Mouse (Mus musculus) effector memory CD4-positive, alpha-beta T cell, adult 5 months (primary cell): Measurements from ENCODE around the gene Copa. TPM values are rescaled to one million over a fixed set of nuclear protein-coding genes. Genes with fewer than 3 reads are reported as not detected.

ENCODE experiments used
- polyA plus RNA-seq: library from polyadenylated mRNA; unstranded; fragments of 100-300 nt; shearing (Covaris generic); gene quantifications from one replicate; pipeline ENCODE4 v1.2.1, GENCODE M21; 2017

Copa gene
- polyA plus RNA-seq = 171 TPM

GRCm38 (mm10) chr1:172082101-172082898 is at the start of gene Copa, which contains the start of gene Ncstn:
Copa (plus strand) TSS chr1:172082529.
Ncstn (minus strand) TSS chr1:172082795.

GRCm38 (mm10) chr1:172057491-172057921 is 24.8 kb upstream of the Copa start, which contains the start of gene Nhlh1:
Nhlh1 (minus strand) TSS chr1:172057573.

GRCm38 (mm10) chr1:172126376-172127347 is 44.3 kb downstream of the Copa start, which contains the start of gene Pex19:
Pex19 (plus strand) TSS chr1:172126755.

GRCm38 (mm10) chr1:172147835-172148278 is 65.5 kb downstream of the Copa start, which contains the start of gene Dcaf8:
Dcaf8 (plus strand) TSS chr1:172148084.

Other genes with a start within 250 kb of the Copa start
- 126 TPM for gene Cd84, start 242.8 kb upstream of the Copa start, polyA plus RNA-seq
- gene Gm10521, start 186.9 kb upstream of the Copa start, polyA plus RNA-seq = 0.19 TPM
- 455 TPM for gene Slamf6, start 165.0 kb upstream of the Copa start, polyA plus RNA-seq
- gene Vangl2, start 54.1 kb upstream of the Copa start, polyA plus RNA-seq = 0.15 TPM
- not detected for gene Nhlh1, start 25.0 kb upstream of the Copa start, polyA plus RNA-seq
- 102 TPM for gene Ncstn, start 266 bp downstream of the Copa start, polyA plus RNA-seq
- gene Pex19, start 44.2 kb downstream of the Copa start, polyA plus RNA-seq = 40.3 TPM
- 107 TPM for gene Dcaf8, start 65.6 kb downstream of the Copa start, polyA plus RNA-seq
- 80.7 TPM for gene Pea15a, start 124.3 kb downstream of the Copa start, polyA plus RNA-seq
- gene Casq1, start 137.3 kb downstream of the Copa start, polyA plus RNA-seq = not detected
- not detected for gene Atp1a4, start 175.9 kb downstream of the Copa start, polyA plus RNA-seq
- gene Igsf8, start 179.1 kb downstream of the Copa start, polyA plus RNA-seq = 70.9 TPM
- gene Atp1a2, start 215.5 kb downstream of the Copa start, polyA plus RNA-seq = 0.15 TPM
- not detected for gene Kcnj9, start 246.8 kb downstream of the Copa start, polyA plus RNA-seq